Mouse (Mus musculus): ENCODE measurements around the gene Eprs. TPM values are rescaled to one million over a fixed set of nuclear protein-coding genes. Genes with fewer than 3 reads are reported as not detected.
"Not testable (repeated sequence)": the region's sequence is repeated elsewhere in the genome, so short reads cannot be mapped to it uniquely, and the experiment has no call there.

The Eprs gene
- polyA plus RNA-seq (2016; fragmentation: Nextera tagmentation; extraction: Ambion mirVana) = 141 and 163 TPM in 2 replicates

DNA sequence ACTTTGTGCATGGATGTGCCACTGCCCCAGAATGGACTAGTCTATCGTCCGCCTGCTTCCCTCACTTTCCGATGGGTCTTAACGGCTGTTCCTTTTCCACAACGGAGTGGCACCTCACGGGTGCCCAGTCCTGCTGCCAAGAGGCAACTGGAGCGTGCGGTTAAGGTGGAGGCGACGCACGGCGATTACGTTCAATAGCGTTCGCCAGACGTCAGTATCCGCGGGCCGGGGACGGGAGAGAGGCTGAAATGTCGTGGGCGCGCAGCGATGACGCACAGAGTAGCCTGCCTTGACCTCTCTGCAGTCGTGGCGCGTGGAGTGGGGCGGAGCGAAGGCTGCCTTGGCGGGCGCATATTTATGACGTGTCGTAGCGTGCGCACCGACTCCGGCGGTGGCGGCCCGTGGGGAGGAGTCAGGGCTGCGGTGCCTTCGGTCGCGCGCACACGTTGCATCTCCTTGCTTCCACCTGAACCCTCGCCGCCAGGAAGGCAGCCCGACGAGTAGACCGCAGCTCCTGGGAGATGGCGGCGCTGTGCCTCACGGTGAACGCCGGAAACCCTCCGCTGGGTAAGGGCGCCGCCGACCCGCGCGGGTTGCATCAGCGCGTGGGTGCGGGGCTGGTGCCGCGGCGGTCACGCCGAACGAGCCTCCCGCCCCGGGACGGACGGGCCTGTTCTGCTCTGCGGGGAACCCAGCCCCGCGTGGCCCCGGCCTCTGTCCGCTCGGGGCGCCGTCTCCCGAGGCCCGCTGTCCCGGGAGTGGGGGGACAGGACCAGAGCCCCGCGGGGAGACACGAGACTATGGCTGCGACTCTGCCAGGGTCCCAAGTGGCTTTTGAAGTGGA, at the start of gene Eprs:
TSS of gene Eprs (plus strand) at position 368 of the 844 bp plus-strand sequence.
- Histone ChIP-seq H3K9me3 (no peaks in the 10 kb centered on the region), H3K4me2 (replicated peaks) (peak within 1 kb of the TSS; percentile 72), H3K4me1 (peaks cover 16% of the 10 kb centered on the region), H3K36me3 (peaks cover 8% of the 10 kb centered on the region), H3K27ac (peak within 1 kb of the TSS; percentile 93), H3K27me3 (no peaks in the 10 kb centered on the region), H3K9ac (peak within 1 kb of the TSS; percentile 90), H3K4me3 (peak within 1 kb of the TSS; percentile 92)
- under 1% methylated on average over 92 of the region's 92 CpGs for WGBS
- peak; percentile 97 for ATAC-seq (ENCODE audit: insufficient number of reproducible peaks, insufficient read depth, low FRiP score, low TSS enrichment)

DNA sequence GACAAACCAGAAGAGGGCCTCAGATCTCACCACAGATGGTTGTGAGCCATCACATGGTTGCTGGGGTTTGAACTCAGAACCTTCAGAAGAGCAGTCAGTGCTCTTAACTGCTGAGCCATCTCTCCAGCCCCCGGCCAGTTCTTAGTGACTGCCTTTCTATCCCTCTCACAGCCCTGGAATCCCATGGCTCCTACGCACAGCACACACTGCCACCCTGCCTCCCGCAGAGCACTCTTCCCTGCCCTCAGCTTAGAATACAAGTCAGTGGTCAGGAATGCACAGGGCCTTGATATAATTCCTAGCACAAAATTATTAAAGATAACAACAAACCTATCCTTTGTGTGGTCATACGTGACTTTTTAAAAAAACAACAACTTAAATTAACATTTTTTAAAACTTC, 48.3 kb upstream of the Eprs start:
- Histone ChIP-seq H3K4me2 (replicated peaks) (no peak overlapping the region), H3K36me3 (peaks cover 56% of the 10 kb centered on the region), H3K4me1 (no peaks in the 10 kb centered on the region), H3K9ac (no peak overlapping the region), H3K4me3 (no peak overlapping the region), H3K27ac (no peak overlapping the region), H3K27me3 (no peaks in the 10 kb centered on the region), H3K9me3 (no peaks in the 10 kb centered on the region)
- 88% methylated on average over 4 of the region's 4 CpGs for WGBS
- ATAC-seq (ENCODE audit: insufficient number of reproducible peaks, insufficient read depth, low FRiP score, low TSS enrichment) = no peak

DNA sequence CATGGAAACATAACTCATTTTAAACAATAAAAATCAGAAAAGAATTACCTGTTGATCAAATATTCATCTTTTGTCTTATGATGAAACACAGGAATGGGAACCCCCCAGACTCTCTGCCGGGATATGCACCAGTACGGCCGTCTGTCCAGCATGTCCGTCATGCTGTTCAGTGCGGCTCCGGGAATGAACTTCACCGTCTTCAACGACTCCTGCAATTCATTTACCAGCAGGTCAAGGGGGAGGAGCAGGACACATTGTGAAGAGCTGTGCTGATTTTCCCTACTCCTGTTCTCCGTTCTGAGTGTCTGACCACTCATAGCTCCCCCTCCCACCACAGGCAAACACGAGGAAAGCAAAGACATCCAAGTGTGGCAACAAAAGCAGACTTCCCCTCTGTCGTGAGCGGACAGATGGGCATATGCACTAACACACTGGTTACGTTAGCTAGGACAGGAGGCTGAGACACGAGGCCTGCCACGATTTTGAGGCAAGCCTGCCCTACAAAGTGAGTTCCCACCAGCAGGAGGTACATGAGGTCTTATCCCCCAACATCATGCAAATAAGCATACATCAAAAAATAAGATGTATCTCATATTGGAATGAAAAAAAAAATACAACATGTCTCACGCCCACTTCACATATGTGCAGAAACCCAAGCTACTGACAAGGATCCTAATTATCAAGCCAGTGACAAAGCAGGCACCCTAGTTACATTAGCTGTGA, 46.8 kb upstream of the Eprs start:
- no peak overlapping the region for H3K4me2 ChIP-seq (replicated peaks)
- H3K4me3 ChIP-seq = no peak overlapping the region
- no peaks in the 10 kb centered on the region for H3K4me1 ChIP-seq
- peaks cover 69% of the 10 kb centered on the region for H3K36me3 ChIP-seq
- H3K27ac ChIP-seq = no peak overlapping the region
- no peaks in the 10 kb centered on the region for H3K9me3 ChIP-seq
- no peak for ATAC-seq (ENCODE audit: insufficient number of reproducible peaks, insufficient read depth, low FRiP score, low TSS enrichment)
- H3K27me3 ChIP-seq = no peaks in the 10 kb centered on the region
- WGBS = 84% methylated on average over 16 of the region's 16 CpGs
- no peak overlapping the region for H3K9ac ChIP-seq

DNA sequence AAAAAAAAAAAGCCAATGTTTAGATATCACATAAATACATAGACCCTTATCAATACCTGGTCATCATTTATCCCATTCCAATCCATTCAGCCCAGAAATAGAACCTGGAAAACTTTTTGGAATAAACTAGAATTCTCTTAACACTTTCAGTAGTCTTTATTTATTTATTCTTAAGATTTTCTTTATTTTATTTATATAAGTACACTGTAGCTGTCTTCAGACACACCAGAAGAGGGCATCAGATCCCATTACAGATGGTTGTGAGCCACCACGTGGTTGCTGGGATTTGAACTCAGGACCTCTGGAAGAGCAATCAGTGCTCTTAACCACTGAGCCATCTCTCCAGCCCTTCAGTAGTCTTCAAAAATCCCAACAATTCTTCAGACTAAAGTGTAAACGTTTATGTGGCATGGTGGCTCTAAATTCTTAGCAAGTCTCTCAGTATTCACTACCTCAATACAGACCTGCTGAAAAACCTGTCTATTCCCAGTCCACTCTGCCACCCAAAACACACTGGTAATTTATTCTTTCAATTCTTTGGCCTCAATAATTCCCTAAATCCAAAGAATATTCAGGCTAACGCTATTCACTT, 35.0 kb upstream of the Eprs start:
- H3K4me3 ChIP-seq = peak overlapping the region; percentile 92; the same call in 1 of the 2 replicates
- peaks cover 34% of the 10 kb centered on the region for H3K36me3 ChIP-seq
- not testable (repeated sequence) for ATAC-seq (ENCODE audit: insufficient number of reproducible peaks, insufficient read depth, low FRiP score, low TSS enrichment); H3K4me1 ChIP-seq; H3K27me3 ChIP-seq; H3K9me3 ChIP-seq; H3K9ac ChIP-seq; H3K27ac ChIP-seq
- WGBS = 67% methylated on average over 3 of the region's 3 CpGs
- peak overlapping the region; percentile 68 for H3K4me2 ChIP-seq (replicated peaks)

DNA sequence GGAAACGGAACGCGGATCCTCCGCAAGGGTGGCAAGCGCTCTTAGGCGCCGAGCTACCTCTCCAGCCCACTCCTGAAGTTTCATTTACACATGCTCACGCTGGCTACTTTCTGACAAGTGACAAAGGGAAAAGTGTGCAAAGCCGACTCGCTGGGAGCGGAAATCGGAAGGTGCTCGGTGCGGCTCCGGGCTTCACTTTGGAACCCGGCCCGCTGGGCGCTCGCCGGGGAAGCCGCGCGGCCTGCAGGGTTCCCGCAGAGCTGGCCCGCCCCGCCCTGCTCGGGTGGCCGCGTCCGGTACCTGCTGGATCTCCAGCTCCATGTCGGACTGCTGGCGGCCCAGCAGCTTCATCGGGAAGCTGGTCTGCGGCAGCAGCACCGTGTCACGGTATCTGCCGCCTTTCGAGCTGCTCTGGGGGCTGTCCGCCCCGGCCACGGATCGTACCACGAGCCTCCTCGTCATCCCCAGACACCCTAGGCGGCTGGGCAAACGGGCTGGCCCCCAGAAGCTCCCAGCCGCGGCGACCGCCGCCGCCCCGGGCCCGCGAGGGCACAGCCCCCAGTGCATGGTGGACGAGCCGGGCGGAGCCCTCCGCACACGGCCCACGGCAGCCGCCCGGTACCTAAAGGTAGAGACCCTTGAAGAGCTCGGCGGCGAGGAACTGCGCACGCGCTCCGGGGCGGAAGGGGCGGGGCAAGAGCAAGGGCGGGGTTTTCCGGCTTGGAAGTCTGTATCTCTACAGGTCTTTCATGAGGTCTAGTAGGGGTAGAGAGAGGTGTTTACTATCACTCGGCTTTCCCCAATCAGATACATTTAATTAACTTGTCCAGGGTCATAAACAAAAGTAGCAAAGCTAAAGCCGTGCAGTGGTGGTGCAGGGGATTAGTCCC, 33.9 kb upstream of the Eprs start, which contains the start of gene Iars2:
TSS of gene Iars2 (minus strand) at position 676 of the 890 bp plus-strand sequence.
- Histone ChIP-seq H3K27ac (peak within 1 kb of the TSS; percentile 95), H3K36me3 (peaks cover 23% of the 10 kb centered on the region), H3K4me1 (peaks cover 11% of the 10 kb centered on the region; the same call in 1 of the 2 replicates), H3K4me2 (replicated peaks) (peak within 1 kb of the TSS; percentile 68), H3K9me3 (no peaks in the 10 kb centered on the region), H3K4me3 (peak within 1 kb of the TSS; percentile 92), H3K9ac (peak within 1 kb of the TSS; percentile 87), H3K27me3 (no peaks in the 10 kb centered on the region)
- WGBS = under 1% methylated on average over 73 of the region's 76 CpGs
- peak; percentile 88 for ATAC-seq (ENCODE audit: insufficient number of reproducible peaks, insufficient read depth, low FRiP score, low TSS enrichment)

DNA sequence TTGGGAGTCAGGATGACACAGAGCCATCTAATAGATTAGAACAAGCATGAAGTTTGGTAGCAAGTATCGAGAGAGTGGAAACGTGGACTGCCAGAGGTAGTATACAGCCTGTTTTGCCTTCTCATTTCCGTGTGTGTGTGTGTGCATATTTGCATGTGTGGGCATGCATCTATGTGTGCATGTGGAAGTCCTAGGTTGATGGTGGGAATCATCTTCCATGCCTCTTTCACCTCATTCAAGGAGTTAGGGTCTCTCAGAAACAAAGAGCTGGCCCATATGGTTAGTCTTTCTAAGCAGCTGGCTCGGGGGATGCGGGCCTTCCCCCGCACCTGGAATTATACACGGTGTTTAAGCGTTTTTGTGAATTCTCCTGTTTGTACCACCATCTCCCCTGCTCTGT, 33.0 kb upstream of the Eprs start:
- Histone ChIP-seq H3K4me3 (peak overlapping the region; percentile 92; the same call in 1 of the 2 replicates), H3K4me2 (replicated peaks) (peak overlapping the region; percentile 68; the same call in 1 of the 2 replicates), H3K9ac (no peak overlapping the region), H3K27me3 (no peaks in the 10 kb centered on the region), H3K36me3 (peaks cover 18% of the 10 kb centered on the region), H3K4me1 (peaks cover 11% of the 10 kb centered on the region; the same call in 1 of the 2 replicates), H3K9me3 (no peaks in the 10 kb centered on the region), H3K27ac (no peak overlapping the region)
- WGBS = 94% methylated on average over 8 of the region's 8 CpGs
- no peak for ATAC-seq (ENCODE audit: insufficient number of reproducible peaks, insufficient read depth, low FRiP score, low TSS enrichment)

DNA sequence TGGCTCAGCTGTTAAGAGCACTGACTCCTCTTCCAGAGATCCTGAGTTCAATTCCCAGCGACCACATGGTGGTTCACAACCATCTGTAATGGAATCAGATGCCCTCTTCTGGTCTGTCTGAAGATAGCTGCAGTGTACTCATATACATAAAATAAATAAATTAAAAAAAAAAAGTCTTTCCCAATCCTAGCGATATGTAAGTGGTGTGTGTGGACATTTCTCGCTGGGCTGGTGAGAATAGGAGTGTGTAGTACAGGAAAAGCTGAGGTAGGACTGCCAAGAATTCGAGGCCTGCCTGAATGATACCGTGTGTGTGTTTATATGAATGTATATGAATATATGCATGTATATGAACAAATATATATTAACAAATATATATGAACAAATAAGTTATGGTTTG, 31.5 kb upstream of the Eprs start:
- WGBS = 52% methylated on average over 5 of the region's 5 CpGs
- no peak for ATAC-seq (ENCODE audit: insufficient number of reproducible peaks, insufficient read depth, low FRiP score, low TSS enrichment)

DNA sequence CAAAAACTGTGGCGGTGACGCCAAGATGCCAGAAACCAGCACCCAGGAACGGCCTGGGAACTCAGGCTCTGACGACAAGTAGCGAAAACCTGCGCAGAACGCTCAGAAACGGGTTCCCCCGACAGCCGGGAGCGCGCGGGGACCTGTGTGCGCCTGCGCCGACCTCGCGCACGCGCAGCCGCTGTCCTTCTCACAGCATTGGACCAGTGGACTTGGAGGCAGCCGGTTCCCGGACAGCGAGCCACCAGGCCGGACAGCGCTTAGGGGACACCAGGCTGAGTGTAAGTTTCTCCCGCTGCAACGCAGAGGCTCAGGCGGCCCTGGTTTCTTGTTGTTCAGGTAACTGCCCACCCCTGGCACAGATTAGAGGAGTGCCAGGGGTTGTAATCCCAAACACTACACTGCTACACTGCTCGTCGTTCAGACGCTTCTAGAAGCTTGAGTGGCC, 30.8 kb upstream of the Eprs start, which contains the start of gene Bpnt1:
TSS of gene Bpnt1 (plus strand) at position 167 of the 448 bp plus-strand sequence.
- H3K36me3 ChIP-seq = peaks cover 2% of the 10 kb centered on the region; the same call in 1 of the 2 replicates
- peaks cover 11% of the 10 kb centered on the region; the same call in 1 of the 2 replicates for H3K4me1 ChIP-seq
- no peaks in the 10 kb centered on the region for H3K27me3 ChIP-seq
- H3K9me3 ChIP-seq = no peaks in the 10 kb centered on the region
- ATAC-seq (ENCODE audit: insufficient number of reproducible peaks, insufficient read depth, low FRiP score, low TSS enrichment) = peak; percentile 76
- under 1% methylated on average over 32 of the region's 32 CpGs for WGBS
- H3K4me2 ChIP-seq (replicated peaks) = peak within 1 kb of the TSS; percentile 77
- H3K9ac ChIP-seq = peak within 1 kb of the TSS; percentile 64
- peak within 1 kb of the TSS; percentile 59 for H3K4me3 ChIP-seq
- peak within 1 kb of the TSS; percentile 84 for H3K27ac ChIP-seq

More for the DNA sequence above, 31.5 kb upstream of the Eprs start:
- Histone ChIP-seq H3K4me3 (peak overlapping the region; percentile 59; the same call in 1 of the 2 replicates), H3K4me1 (peaks cover 11% of the 10 kb centered on the region; the same call in 1 of the 2 replicates), H3K27me3 (no peaks in the 10 kb centered on the region), H3K4me2 (replicated peaks) (peak overlapping the region; percentile 77; the same call in 1 of the 2 replicates), H3K9ac (no peak overlapping the region), H3K27ac (no peak overlapping the region), H3K36me3 (peaks cover 8% of the 10 kb centered on the region; the same call in 1 of the 2 replicates), H3K9me3 (no peaks in the 10 kb centered on the region)

DNA sequence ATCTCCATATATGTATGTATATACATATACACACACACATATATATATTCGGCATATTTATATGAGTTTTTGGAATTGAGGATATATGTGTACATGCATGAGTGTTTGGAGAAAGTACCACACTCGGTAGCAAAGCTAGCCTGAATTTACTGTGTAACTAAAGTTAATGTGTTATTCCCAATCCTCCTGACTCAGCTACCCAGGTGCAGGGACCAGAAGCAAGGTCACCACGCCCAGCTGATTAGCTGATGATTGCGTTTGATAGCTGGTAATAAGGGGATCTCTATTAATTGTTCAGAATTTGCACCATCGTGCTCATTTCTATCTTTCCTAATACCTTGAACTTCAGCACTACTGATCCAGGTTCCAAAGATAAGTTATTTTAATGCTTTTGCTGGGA, 29.2 kb upstream of the Eprs start:
- Histone ChIP-seq H3K9me3 (no peaks in the 10 kb centered on the region), H3K36me3 (peaks cover 3% of the 10 kb centered on the region; the same call in 1 of the 2 replicates), H3K9ac (no peak overlapping the region), H3K4me1 (peaks cover 11% of the 10 kb centered on the region; the same call in 1 of the 2 replicates), H3K4me3 (no peak overlapping the region), H3K27ac (no peak overlapping the region), H3K4me2 (replicated peaks) (no peak overlapping the region), H3K27me3 (no peaks in the 10 kb centered on the region)
- WGBS = 88% methylated on average over 5 of the region's 5 CpGs
- no peak for ATAC-seq (ENCODE audit: insufficient number of reproducible peaks, insufficient read depth, low FRiP score, low TSS enrichment)

DNA sequence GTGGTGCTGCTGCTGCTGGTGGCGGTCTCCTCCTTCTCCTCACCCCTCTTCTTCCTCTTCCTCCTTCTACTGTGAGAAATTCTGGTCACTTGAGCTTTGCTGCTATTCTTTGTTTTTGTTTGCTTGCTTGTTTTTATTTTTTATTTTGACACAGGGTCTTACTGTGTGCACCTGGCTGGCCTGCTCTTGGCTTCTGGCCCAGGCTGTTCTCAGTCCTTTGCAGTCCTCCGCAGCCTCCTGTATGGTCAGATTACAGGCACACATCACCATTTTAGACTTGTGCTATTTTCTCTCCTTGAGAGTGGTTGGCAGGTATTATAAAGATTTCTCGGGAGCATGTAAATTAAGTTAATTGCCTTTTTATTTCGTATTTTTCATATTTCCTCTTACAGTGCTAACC, 28.7 kb upstream of the Eprs start:
- no peak overlapping the region for H3K9ac ChIP-seq
- H3K4me3 ChIP-seq = no peak overlapping the region
- H3K36me3 ChIP-seq = peaks cover 5% of the 10 kb centered on the region; the same call in 1 of the 2 replicates
- no peaks in the 10 kb centered on the region for H3K9me3 ChIP-seq
- H3K4me1 ChIP-seq = peaks cover 11% of the 10 kb centered on the region; the same call in 1 of the 2 replicates
- no peak for ATAC-seq (ENCODE audit: insufficient number of reproducible peaks, insufficient read depth, low FRiP score, low TSS enrichment)
- H3K27me3 ChIP-seq = no peaks in the 10 kb centered on the region
- H3K4me2 ChIP-seq (replicated peaks) = no peak overlapping the region
- WGBS = 86% methylated on average over 4 of the region's 4 CpGs
- no peak overlapping the region for H3K27ac ChIP-seq
